Mouse (Mus musculus) spleen, embryonic (tissue): Measurements from ENCODE around the gene Pdzd2.

Experiments
- CTCF ChIA-PET: fragments of 350-600 bp; sonication (Branson Sonifier 250); formaldehyde crosslinking; loops from one replicate; lab custom pipeline; 2022; lab: Charles Lee

Gene Pdzd2

DNA sequence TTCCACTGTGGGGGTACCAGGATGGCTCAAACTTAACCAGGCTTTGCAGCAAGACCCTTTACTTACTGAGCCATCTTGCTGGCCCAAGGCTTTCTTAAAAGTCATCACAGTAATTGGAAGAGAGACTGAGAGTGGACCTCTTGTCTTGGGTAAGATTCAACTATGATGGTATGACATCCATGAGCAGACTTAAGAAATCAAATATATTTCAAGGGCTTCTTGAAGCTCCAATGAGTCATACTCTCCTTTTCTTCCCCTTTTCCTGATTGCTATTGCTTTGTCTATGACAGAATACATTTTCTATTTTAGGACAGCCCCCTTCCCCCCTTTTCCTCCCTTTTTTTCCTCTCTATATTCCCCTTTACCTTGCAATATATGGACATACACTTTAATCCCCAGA, 306.8 kb downstream of the Pdzd2 start:
- CTCF ChIA-PET: no interaction called here

DNA sequence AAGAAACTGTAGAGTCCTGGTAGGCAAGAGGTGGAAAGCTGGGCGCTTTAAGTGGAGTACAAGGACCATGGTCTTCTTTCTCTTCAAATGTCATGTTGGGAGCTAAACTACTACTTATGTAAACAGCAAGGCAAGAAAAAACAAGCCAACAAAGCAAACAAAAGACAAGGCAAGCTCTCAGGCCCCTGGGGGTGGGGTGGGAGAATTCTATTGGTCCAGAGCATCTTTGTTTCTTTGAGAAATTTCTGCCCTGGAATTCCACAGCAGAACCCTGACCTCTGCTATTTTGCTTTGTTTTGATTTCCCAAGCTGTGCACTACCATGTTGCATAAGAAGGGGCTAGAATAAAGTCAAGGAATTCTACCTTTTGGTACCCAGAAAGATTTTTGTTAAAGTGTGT, 307.4 kb downstream of the Pdzd2 start:
- CTCF ChIA-PET: no interaction called here

DNA sequence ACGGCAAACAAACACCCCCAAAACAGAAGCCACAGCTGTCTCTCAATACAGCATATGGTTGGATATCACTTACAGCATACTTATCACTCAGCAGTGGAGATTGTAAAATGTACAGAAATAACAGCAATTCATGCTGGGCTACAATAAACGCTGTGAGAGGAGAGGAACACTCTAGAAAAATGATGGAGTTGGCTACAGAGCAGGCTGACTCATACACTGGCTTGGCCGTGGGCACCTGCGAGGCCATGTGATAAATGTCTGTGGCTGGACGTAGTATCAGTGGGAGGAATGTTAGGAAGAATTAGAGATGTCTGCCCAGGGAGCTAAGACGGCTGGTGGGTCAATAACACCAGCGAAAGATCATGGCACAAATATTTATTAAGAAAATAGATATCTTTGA, 308.0 kb downstream of the Pdzd2 start:
- CTCF ChIA-PET: no interaction called here

DNA sequence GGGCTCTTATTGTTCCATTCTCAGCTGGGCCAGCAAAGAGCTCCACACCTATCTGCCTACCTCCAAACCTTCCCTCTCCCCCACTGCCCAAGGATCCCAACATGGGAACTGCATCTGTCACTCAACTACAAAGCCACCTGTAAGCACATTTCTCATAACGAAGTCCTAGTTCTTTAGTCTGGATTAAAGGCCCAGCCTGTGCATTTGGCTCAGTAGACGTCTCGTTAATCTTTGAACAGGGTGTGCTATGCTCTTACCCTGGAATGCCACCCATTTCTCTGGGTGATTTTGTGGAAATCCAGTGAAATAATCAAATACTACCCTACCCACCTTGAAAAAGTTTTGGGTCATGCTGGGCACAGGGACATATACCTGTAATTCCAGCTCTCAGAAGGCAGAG, 308.5 kb downstream of the Pdzd2 start:
- CTCF ChIA-PET: no interaction called here

DNA sequence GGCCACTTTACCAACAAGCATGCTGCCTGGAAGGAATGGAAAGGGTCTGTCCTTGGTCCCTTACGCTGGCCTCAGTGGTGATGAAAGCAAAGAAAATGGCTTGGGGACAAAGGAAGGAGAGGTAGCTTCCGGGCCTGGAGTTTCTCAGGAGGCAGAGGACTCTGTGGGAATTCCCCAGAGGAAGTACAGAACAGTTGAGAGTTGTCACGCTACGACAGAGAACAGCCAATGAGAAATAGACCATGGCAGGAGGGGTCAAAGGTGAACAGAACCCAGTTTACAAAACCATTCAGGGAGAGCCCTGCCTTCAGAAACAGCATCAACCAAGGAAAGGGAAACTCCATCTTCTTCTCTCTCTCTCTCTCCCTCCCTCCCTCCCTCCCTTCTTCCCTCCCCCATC, 309.1 kb downstream of the Pdzd2 start:
- CTCF ChIA-PET: no interaction called here

DNA sequence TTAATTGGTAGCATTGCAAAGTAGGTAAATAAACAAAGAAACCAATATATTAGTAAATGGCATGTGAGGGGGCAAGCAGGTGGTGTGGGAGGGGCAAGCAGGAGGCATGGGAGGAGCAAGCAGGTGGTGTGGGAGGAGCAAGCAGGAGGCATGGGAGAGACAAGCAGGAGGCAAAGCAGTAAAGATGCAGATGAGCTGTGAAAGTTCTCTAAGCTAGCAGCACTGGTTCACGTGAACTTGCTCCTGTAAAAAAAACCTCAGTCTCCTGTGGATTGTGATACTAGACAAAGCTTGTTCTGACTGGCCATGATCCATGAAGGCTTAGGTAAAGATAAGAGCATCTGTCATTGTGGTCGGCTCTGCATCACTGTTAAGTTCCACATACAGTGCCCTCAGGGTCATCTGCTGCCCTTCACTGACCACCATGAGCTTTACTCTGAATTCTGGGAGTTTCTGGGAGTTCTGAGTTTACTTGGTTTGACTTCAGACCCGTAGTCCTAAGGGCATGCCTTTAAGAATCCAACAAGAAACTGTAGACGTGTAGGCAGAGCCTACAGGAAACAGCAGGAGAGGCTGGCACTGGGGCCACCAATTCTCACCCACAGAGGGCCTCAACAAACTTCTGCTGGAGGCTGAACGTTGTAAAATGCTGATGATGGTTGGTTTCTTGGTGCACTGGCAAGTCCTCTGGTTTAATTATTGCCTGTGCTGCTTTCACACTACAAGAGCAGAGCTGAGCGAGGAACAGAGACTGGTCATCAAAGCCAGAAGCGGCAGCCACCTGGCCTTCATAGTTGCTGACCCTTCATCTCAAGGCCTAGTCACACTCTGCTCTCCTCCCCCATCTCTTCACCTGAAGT, 309.9 kb downstream of the Pdzd2 start:
- CTCF ChIA-PET: interaction anchor here (0.7 kb wide), 2 partner anchors 50 to 446 kb away, joined by 3 to 4 read pairs; no protein-coding TSS in a partner anchor

DNA sequence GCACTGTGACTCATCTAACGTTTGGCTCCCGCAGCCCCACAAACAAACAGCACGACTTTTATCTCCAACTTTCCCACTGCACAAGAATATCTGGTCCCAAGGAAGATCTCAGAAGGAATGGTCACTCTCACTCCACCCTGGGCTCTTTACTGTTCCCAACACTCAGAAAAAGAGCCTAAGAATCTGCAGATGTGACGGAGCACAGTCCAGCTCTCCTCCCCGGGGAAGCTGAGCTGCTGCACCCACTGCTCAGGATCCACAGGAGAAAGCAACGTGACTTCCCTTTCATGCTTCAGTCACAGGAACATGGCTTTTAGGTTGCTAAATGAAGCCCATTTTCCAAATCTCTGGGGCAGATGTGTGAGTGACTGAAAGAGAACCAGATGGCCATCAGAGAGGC, 311.9 kb downstream of the Pdzd2 start:
- CTCF ChIA-PET: no interaction called here

DNA sequence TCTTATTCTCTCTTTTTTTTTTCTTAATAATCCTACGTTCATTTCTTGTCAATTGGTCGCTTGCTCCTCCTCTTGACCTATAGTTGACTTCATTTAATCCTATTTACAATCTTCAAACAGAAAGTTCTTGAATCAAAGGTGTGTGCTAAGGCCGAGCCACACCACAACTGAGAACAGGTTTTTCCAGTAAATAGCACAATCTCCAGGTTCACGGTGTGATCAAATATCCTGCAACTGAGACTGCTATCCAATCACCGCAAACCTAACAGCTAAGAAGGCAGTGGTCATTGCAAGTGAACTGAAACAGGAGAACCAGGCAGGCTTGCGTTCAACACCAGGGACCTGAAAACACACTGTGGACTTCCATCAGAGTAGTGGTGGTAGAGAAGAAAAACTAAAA, 313.4 kb downstream of the Pdzd2 start:
- CTCF ChIA-PET: no interaction called here

DNA sequence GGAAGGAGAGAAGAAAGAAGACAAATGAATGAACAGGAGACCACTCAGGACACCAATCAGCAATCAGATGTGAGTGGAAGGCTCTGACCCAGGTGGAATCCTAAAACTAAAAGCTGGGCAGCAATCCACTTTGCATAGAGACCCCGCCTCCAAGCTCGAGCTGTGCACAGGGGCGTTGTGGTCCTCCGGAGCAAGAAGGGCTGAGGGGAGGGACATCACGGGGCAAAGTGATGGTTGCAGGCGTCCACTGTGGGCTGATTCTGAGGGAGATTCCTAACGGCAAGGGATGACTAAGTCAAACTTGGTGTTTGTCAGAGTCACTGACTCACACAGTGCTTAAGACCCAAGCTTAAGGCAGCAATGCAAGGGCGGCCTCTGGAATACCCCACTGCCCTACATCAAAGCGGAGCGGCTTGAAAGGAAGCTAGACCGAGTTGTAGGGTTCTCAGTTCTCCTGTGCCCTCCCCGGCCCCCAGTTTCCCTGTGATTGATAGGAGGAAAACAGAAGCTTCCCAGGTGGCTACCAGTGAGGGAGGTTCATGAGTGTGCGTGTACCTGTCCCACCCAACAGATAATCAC, 314.6 kb downstream of the Pdzd2 start:
- CTCF ChIA-PET: no interaction called here

DNA sequence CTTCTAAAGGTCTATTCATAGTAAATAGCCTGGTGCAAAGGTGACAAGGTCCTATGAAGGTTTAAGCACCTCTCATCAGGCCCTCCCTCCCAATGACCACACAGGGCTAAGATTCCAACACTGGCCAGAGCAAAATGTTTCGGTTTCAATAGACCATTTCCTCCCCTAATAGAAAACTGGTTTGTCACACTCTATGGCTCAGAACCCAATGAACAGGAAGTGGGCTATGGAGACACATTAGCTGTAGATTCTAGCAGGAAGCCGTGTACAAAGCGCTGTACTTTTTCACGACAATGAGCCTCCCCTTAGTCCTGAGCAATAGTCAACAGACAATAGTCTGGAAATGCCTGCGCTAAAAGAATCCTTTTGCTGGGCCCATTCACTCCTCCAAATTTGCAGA, 315.5 kb downstream of the Pdzd2 start:
- CTCF ChIA-PET: no interaction called here

DNA sequence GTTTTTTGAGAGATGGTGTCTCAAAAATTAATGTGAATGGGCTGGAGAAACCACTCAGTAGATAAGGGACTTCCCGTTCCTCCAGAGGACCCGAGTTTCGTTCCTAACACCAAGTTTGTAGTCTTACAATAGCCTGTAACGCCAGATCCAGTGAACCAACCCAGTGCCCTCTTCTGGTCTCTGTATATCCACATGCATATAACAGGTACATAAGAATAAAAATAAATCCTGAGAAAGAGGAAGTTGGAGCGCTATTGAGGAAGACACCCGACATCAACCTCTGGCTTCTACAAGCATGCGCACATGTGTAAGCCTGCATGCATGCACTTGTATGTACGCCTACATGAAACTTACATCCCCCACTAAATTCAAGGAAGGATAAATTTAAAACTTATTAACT, 318.8 kb downstream of the Pdzd2 start:
- CTCF ChIA-PET: no interaction called here

DNA sequence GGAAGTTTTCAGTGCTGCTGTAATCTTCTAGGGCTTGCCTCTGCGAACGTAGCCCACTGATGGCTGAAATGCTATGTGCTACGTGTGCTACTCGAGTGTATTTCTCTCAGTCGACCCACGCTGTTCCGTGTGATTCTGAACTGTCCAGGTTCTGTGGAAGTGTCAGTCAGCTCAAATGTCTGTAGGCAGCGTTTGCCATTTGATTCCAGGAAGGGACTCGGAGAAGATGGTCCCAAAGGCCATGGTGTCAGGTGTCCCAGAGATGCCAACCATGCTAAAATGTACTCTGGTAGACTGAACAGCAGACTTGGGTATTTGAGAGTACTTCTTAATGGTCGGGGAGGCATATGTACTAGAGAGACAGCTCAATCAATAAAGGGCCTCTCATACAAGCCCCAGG, 319.3 kb downstream of the Pdzd2 start:
- CTCF ChIA-PET: no interaction called here

DNA sequence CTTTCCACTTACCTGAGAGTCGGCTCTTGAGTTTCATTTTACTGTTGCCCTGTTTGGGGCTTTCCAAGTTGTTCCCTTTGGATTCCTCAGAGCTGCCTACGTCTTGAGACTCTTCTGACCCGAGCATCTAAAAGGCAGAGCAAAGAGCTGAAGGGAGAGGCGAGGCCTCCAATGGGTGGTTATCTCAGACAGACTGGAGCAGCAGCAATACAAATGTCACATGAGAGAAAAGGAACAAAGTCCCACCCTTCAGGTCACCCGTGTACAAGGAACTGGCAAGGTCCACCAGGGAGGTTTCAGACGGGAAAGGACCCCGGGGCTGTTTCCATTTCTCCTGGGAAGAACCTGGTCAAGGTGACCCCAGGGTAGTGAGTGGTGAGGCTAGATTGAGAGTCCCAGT, 320.3 kb downstream of the Pdzd2 start:
- CTCF ChIA-PET: no interaction called here

DNA sequence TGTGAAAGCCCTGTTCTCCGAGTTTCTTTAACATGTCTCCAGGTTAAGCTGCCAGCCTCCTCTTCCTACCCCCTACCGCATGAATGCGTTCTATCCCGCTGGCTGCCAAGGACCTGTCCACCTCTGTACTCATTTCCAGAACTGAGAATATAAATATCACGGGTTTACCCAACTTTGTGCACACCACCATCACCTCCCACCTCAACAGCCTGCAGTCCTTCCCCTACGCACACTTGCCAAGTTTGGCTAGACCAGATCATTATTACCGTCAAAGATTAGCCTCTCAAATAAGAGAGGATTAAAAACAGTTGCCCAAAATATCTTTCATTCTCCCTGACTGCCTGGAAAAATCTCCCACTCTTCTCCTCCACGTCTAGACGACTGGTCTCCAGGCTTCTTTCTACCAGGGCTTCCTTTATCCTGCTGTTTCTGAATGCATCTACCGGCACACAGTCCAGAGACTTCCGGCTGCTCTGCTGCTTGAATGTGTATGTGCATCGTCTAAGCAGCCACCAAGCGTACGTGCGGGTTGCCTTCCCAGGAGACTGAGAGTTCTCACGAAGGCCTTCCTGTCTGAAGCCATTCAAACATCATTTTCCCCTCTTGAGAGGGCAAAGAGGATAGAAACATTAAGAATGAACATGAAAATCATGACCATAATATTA, 324.1 kb downstream of the Pdzd2 start:
- CTCF ChIA-PET: no interaction called here

DNA sequence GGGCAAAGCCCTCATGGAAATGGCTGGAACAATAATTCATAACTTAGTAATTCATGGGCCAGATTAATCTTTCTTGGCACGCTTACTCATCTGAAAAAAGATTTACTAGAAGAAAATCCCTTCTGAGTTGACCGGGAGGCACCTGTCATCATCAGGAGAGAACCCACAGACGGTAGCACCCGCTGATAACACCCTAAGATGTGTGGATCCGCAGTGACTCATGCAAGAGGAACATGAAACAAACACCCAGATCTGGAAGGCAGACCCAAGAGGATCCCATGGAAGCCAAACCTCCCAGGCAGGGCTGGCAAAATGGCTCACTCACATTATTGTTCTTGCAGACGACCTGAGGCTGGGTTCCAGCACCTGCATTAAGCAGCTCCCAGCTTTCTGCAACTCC, 325.0 kb downstream of the Pdzd2 start:
- CTCF ChIA-PET: no interaction called here

DNA sequence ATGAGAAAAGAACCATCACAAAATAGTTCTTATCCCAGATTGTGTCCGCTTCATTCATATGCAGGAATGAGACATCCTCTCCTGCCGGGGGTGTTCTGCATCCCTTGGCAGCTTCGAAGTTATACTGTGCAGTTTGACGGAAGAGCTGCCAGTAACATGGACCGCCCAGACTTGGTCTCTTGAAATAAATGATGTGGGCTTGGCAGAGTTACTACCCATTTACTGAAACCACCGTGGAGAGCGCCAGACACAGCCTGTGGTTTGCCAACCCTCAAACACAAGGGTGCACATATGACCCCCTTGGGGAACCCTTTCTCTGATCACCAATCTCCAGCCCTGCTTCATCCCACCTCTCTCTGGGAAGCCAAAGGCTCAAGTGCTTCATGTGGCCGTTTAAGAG, 331.5 kb downstream of the Pdzd2 start:
- CTCF ChIA-PET: no interaction called here

DNA sequence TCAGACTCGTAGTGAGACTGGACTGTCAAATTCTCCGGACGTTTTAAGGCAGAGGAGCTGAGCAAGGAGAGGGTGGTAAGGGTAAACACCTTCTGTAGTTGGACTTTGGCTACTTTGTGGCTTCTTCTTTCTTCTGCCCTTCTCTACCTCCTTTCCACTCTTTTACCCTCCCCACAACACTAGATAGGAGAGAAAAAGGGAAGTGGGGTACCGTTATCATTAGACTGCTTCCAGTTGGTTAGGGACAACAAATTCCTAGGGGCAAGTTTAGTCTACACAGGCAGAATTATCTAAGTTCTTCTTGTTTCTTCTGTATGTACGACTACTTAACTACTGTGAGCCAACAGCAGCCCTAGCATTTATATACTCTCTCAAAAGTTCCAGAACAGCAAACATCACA, 334.1 kb downstream of the Pdzd2 start:
- CTCF ChIA-PET: no interaction called here

DNA sequence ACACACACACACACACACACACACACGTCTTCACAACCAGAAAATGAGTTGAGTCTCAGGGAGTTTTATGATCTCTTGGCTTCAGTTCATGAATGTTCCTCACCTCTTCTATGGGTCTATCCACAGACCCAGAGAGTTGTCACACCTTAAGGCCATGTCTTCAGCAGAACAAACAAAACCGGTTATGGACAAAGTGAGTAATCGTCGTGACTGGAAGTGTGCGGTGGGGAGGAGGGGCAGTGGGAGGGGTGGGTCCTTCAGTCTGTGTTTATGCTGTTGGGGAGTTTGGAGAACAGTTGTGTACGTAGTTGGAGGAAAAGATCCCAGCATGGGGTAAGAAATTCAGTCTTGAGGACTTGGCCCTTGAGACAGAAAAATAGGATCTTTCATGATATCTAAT, 342.7 kb downstream of the Pdzd2 start:
- CTCF ChIA-PET: no interaction called here

DNA sequence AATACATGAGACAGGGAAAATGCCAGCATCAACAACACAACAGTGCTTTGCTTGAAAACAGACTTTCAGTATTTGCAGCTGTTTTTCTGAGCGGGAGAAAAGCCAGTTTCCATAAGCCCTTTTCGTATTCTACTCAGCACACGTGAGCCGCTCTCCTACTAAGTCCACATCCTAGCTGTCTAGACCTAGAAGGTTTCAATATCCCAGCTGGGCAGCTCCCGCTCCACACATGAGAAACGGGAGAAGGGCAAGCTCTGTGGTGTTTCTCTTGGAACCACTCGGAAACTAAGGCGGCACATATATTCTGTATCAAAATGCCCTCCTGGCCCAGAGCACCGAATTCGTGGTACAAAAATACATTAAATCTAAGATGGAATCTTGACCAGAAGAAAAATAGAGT, 345.0 kb downstream of the Pdzd2 start:
- CTCF ChIA-PET: no interaction called here

DNA sequence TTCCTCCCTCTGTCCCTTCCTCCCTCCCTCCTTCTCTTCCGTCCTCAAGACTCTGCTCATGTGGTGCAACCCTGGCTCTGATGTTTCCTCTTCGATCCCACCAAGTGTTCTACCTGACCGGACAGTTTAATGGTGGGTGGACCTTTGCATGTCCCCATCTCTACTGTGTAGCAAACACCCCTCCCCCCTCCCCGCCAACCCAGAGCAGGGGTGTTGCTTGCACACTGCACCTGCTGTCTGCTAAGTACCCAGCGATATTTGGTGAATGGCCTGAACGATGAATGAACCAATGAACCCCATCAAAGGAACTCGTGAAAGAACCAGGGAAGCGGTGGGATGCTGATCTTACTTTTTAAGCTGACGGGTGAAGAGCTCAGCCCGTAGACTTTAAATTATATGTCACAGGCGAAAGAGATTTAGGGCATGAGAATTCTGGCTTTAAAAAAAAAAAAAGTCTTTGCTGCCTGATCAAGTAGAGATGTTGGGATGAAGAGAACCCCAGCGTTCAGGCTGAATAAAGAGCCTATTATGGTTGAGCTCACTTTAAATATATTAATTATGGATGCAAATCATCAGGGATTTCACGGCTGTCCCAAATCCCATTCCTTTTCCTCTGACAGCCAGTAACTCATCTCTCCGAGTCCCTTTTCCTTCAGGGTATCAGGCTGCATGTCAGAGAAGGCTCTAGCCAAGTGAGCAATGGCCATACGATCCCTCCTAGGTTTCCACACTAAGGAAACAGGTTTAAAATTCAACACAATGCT, 350.8 kb downstream of the Pdzd2 start:
- CTCF ChIA-PET: no interaction called here

DNA sequence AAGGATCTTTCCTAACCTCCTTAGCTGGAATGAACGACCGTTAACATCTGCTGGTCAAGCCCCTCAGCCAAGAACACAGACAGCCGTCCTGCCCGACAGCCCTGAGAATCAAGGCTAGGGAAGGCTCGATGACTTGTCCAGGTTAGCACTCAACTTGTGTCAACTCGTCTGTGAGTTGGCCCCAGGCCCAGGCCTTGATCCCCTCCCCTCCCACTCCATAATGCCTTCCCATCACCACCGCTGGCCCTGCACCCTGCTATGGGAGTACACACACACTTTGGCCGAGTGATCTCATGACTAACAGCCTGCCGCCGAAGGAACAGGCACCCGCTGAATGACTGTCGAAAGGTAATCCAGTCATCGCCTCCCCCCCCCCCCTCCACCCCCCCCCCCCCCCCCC, 355.0 kb downstream of the Pdzd2 start:
- CTCF ChIA-PET: no interaction called here

DNA sequence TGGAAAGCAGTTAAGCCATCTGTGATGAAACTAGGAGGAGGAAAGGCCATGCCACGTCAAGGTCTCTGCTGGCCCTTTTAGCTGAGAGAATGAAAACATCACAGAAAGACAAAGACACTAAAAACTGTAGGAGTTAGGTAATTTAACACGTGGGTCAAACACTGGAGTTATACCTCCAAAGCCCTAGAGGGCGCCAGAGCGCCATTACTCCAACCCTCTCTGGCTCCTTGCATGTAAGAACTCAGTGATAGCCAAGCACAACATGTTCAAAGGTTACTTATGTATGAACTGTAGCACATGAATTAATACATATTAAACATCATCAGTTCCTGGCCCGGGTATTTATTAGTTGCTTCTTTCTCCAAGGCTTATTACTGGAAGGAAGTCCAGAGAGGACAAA, 359.2 kb downstream of the Pdzd2 start:
- CTCF ChIA-PET: no interaction called here
